Mouse (Mus musculus) CH12.LX (cell line): Measurements from ENCODE around the gene Itgb7.

ENCODE experiments used
- CTCF ChIP-seq, 2 experiments: IDR thresholded peaks in 1 of 2; conservative IDR thresholded peaks in 1 of 2; 2 replicates each; pipeline ENCODE4 v1.5.1; 2011 to 2012; ENCODE audit warnings: low read depth in 2 of 2, low read length in 2 of 2, improper control_type of control experiment in 1 of 2, inconsistent platforms in 1 of 2, mild to moderate bottlenecking in 1 of 2, moderate library complexity in 1 of 2
- E2F4 ChIP-seq: IDR thresholded peaks from 2 replicates; pipeline ENCODE4 v1.6.1; 2011; ENCODE audit warnings: low read depth, low read length, improper control_type of control experiment; ENCODE audit not compliant: insufficient replicate concordance
- ELF1 ChIP-seq: IDR thresholded peaks from 2 replicates; pipeline ENCODE4 v1.6.1; 2014; ENCODE audit warnings: low read depth, mild to moderate bottlenecking, inconsistent platforms, low read length, improper control_type of control experiment
- EP300 ChIP-seq: IDR thresholded peaks from 2 replicates; pipeline ENCODE4 v1.6.1; 2011; ENCODE audit warnings: low read length, improper control_type of control experiment
- HCFC1 ChIP-seq: IDR thresholded peaks from 2 replicates; pipeline ENCODE4 v1.6.1; 2012; ENCODE audit warnings: low read depth, mild to moderate bottlenecking, inconsistent platforms, low read length, improper control_type of control experiment
- MAFK ChIP-seq: IDR thresholded peaks from 2 replicates; pipeline ENCODE4 v1.6.1; 2011; ENCODE audit warnings: low read length, improper control_type of control experiment; ENCODE audit not compliant: insufficient replicate concordance
- MAX ChIP-seq: IDR thresholded peaks from 2 replicates; pipeline ENCODE4 v1.6.1; 2011; ENCODE audit warnings: low read length, improper control_type of control experiment
- SIN3A ChIP-seq: IDR thresholded peaks from 2 replicates; pipeline ENCODE4 v1.6.1; 2012; ENCODE audit warnings: low read length, improper control_type of control experiment, inconsistent platforms
- USF1 ChIP-seq: IDR thresholded peaks from 2 replicates; pipeline ENCODE4 v1.6.1; 2014; ENCODE audit warnings: low read depth, mild to moderate bottlenecking, inconsistent platforms, low read length, improper control_type of control experiment
- ZNF384 ChIP-seq: IDR thresholded peaks from 2 replicates; pipeline ENCODE4 v1.6.1; 2012; ENCODE audit warnings: low read depth, low read length, improper control_type of control experiment, inconsistent platforms

- TF ChIP-seq CTCF (conservative IDR thresholded peaks at IDR 0.05 in 1 of 2, IDR thresholded peaks at IDR 0.05 in 1 of 2; ENCODE audit: low read depth in 2 of 2, low read length in 2 of 2) (no peak), SIN3A (no peak), ELF1 (no peak), EP300 (no peak), USF1 (no peak), HCFC1 (no peak), MAX (no peak), ZNF384 (no peak), E2F4 (no peak), MAFK (no peak)
Observed at GRCm38 (mm10) chr15:102270274-102270960, 38.7 kb upstream of the Itgb7 start, which contains the start of gene Gm9918.
